Mouse (Mus musculus) spleen, postnatal 36 days (tissue): ENCODE measurements around the gene Dock9.

Experiments
- DNase-seq, 2 experiments: peaks; one replicate each; pipeline ENCODE4 v3.0.0; 2022; ENCODE audit warnings: low spot score in 2 of 2, mixed read lengths in 1 of 2

Gene Dock9

DNA sequence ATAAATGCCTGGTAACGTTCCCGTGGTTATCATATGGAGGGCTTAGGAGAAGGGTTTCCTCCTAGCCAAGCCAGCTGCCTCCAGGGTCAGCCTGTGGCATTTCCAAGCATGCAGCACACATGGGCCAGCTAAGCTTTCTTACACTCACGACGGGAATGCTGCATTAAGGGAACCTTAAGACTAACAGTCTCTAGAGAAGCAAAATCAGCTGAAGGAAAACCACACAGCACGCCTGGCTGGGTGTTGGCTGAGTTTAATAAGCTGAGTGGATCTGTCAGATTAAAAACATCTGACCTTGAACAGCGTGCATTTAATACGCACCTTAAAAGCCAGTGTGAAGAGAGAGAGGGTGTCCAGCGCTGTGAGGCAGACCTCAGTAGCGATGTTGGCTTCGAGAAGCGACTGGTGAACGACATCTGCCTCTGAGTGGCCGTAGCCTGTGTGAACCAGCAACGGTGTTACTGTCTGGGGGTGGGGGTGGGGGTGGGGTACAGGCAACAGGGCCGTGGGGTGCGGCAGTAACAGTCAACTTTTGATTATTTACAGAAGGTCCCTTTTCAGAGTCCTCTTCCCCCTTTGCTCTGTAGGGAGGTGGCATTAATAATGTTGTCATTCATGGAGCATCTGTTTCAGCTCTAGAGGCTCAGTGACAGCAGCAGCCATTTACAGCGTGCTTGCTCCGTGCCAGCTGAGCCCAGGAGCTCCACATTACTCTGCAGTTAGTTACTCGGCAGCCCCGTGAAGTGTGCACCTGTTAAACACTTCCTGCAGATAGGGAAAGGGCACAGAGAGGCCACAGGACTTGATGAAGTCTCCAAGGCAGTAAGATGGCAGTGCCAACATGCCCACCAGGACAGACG, 211.5 kb downstream of the Dock9 start:
- no peak for DNase-seq

DNA sequence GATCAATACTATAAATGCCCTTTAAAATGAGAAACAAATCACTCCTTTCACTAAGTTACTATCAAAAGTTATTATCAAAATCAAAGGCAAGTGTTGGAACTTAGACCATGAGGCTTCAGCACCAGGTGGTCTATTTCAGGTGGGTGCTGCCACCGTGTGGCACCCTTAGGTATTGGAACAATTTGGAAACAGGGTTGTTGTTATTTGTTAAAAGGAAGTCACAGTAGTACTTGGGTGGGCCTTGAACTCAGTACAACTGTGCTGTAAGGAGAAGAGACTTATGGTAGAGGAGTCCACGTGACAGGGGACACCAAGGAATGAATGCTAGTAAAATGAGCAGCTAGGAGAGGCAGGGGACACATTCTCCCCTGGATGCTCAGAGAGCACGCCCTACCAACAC, 218.6 kb downstream of the Dock9 start:
- DNase-seq, result peak in 1 of 2 experiments; percentile 27

GRCm38 (mm10) chr14:121573391-121573790, 224.2 kb downstream of the Dock9 start:
- no peak for DNase-seq

DNA sequence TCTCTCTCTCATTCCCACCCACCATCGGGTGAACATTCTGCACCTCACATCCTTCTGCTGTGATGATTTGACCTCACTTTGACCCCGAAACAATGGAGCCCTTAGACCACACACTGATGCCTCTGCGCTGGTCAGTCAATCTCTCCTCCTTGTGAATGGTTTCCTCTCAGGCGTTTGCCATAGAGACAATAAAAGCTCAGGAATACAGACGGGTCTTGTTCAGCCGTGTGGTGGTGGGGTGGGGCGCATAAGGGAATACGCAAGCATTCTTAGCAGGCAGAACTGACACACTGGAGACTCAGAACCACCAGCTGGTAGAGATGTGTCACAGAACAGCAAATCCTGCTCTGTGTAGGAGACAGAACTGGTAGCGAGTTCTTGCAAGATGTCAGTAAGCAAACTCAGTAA, 230.8 kb downstream of the Dock9 start:
- no peak for DNase-seq

GRCm38 (mm10) chr14:121565930-121566329, 231.7 kb downstream of the Dock9 start:
- DNase-seq, result no peak

GRCm38 (mm10) chr14:121564656-121565055, 233.0 kb downstream of the Dock9 start:
- no peak for DNase-seq

GRCm38 (mm10) chr14:121563954-121564353, 233.7 kb downstream of the Dock9 start:
- no peak for DNase-seq

- DNase-seq, result no peak
Measured at GRCm38 (mm10) chr14:121559026-121559425, 238.6 kb downstream of the Dock9 start.

DNA sequence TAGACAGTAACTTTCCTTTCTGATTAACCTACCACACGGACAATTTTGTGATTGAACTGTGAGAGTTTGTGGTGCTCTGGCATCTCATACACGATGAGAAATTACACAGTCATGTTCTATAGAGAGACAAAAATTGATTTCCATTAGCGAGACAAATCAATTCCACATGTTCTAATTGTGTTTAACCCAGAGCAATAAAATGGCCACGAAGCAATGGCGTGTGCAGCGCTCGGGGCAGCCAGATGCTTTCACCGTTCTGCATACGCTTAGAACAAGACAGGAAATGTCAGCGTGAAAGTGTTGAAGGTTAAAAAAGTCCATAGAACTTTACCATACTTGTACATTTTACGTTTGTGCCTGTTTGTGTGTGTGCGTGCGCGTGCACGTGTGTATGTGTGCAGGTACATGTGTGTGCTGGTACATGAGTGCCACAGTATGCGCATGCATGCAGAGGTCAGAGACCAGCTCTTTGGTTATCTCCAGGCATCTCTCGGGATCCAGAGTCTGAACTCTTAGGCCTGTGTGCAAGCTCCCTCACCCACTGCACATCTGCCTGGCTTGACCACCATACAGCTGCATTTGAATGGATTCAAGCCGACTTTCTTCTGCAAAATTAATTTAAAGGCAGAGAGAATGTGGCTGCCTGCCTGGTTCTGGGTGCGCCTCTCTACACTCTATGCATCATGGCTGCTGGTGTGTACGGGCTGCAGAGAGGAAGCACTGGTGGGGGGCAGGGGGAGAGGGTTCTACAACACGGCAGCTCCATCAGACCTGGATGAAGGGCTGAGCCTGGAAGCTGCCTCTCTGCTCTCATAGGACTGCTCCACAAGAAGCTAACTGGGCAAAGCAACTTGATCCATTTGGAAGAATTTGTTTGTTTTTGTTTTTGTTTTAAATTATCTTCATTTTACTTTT, 241.0 kb downstream of the Dock9 start:
- no peak for DNase-seq

GRCm38 (mm10) chr14:121553785-121554184, 243.9 kb downstream of the Dock9 start:
- DNase-seq, result peak; percentile 4 to 10

GRCm38 (mm10) chr14:121552586-121552985, 245.1 kb downstream of the Dock9 start:
- DNase-seq, result no peak

- no peak for DNase-seq
Measured at GRCm38 (mm10) chr14:121549834-121550233, 247.8 kb downstream of the Dock9 start.

DNA sequence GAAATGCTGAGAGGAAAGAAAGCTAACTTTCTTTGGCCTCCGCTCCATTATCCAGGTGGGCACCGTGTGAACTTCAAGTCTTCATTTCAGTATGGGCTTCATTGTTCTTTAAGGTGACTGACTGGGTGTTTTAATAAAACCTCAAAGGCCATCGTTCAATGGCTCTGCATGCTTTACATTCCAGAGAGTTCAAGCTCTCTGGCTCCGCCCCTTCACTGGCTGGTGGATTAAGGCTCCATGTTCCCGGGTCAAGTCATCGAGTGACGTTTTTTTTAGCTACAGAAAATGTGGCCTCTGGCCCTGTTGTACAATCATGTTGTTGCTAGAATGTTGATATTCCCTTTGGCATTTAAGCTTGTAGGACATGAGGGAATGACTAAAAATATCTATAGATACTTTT, 249.9 kb downstream of the Dock9 start:
- no peak for DNase-seq

- DNase-seq, result no peak
Measured at GRCm38 (mm10) chr14:121546621-121547020, 251.0 kb downstream of the Dock9 start.

DNA sequence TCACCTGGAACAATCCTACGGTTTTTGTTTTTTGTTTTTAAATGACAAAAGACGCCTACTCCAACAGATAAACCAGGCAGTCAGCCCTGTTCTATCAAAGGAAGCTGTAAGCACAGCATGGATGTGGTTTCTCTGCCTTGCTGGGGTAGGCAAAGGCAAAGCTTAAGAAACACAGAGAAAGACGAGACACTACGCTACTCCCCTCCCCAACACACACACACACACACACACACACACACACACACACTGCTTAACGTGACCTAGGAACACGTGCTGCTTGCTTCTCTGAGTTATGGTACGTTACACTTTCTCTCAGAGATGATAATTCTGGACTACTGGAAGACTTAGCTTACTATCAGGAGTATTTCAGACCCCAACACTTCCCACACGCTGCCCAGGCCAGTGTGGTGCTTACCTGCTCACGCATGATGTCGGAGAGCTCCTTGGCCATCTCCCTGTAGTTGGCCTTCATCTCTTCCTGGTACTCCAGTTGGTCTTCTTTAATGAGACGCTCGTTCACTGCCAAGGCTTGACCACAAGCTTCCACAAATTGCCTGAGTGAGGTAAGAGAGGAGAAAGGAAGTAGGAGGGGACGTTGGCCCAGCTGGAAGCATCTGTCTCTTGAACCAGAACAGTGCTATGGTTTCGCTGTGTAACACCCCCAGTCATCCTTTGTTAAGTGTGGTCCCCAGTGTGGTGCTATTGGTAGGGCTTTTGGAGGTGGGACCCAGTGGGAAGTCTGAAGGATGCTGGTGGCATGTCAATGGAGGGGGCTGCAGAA, 251.9 kb downstream of the Dock9 start:
- no peak for DNase-seq

- DNase-seq, result no peak
Measured at GRCm38 (mm10) chr14:121541262-121541661, 256.4 kb downstream of the Dock9 start.

DNA sequence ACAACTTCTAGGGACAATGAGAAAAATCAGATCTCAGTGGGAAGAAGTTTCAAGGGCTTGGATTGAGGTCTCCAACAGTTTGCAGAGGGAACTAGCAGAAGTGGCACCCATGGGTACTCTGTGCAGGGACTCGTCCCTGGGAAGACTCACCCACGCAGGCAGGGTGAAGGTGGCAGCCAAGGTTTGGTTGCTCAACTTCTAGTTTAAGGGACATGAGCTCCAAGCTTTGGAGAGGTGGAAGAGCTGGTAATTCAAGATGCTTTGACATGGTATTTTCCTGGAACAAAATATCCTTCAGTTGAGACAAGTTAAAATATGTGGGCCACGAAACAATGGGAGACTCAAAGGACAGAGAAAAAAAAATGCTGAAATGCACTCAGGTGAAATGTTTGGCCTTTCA, 263.1 kb downstream of the Dock9 start:
- DNase-seq, result no peak

GRCm38 (mm10) chr14:121530853-121531252, 266.8 kb downstream of the Dock9 start:
- no peak for DNase-seq

DNA sequence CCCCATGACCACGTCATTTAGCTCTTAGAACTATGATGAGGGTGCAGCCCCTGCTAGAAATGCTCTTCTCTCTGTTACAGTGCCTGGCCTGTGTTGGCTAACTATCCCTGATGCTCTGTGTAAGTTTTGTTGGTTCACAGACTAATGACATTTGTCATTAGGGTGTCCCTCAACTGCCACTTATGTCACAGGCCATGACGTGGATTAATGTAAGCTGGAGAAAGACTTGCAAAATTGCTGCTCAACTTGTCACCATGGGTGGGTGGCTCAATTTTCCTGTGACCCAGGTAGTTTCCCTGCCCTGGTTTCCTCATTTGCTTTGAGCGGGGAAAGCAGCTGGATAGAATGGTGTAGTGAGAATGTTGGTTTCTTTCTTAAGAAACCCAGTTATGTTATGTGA, 269.8 kb downstream of the Dock9 start:
- no peak for DNase-seq

DNA sequence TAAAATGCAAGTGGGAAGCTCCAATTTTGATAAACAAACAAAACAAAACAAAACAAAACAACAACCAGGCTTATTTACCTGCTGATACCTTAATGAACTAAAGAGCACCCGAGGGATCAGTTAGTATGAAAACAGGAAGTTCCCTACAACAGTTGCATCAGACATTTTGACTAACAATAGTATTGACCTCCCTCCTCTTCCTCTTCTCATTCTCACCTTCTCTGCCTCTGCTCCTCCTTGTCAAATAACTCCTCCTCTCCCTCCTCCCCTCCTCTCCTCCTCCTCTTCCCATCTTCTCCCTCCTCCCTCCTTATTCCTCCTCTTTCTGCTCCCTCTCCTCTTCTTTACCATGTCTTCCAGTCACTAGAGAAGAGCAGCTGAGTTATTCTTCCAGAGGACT, 270.4 kb downstream of the Dock9 start:
- no peak for DNase-seq

DNA sequence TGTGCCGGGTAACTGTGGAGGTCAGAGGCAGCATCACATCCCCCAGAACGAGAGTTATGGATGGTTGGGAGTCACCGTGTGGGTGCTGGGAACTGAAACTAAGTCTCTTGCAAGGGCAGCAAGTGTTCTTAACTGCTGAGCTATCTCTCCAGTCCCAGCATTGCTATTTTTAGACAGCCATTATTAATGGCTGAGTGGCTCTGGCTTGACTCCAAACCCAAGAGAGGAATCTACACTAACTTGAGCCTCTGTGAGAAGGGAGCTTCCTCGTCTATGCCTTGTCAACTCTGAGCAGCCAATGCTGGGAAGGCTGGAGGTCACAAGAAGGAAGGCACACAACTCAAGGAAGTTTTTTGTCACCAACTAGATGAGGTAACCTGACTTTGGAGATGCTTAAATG, 275.9 kb downstream of the Dock9 start:
- no peak for DNase-seq

- DNase-seq, result no peak
Measured at GRCm38 (mm10) chr14:121516881-121517280, 280.8 kb downstream of the Dock9 start.
